Mouse (Mus musculus) left cerebral cortex, adult 11 months (tissue): ENCODE results near the gene Grxcr1.

Source experiments
- DNase-seq: peaks from one replicate; pipeline ENCODE4 v3.0.0; 2022; ENCODE audit warnings: low spot score

Grxcr1 gene

GRCm38 (mm10) chr5:68093085-68093484 is 61.5 kb downstream of the Grxcr1 start:
- no peak for DNase-seq

DNA sequence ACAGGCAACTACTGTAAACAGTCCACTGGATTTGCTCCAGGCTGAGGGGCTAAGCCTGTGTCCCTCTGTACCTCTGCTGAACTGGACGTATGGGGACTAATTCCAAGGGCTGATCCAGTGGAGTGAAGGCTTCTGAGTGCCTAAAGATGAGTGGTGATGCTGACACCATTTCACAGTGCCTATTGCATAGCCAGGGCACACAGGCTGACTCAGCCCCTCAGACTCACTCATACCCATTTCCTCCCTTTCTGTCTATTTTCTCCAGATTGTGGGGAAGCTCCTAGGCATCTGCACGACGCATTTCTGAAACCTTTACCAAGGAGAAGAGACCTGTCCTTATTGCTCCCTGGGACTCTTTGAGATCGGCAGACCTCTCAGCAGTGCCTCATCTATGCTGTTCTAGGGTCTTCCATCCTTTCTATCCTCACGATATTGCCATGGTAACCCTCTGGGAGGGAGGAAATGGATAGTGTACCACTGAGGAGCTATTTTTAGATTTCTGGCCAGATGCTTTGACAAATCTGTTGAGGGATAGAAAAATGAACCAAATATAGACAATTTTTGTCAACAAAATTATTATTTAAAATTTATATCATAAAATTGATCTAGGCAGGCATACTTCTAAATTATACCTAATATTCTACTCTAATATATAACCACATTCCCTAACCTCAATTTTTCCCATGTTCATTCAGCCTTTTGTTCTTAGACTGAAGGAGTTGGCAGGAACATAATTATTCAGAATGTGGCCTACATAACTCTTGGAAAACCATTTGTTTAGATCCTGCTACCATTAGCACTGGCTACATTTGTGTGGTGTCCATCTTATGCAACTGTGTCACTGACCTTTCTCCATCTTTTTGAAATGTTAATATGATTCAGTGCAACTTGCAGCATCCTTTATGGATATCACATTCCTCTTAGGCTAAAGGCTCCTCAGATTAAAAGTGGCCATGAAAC is 66.3 kb downstream of the Grxcr1 start:
- no peak for DNase-seq

DNA sequence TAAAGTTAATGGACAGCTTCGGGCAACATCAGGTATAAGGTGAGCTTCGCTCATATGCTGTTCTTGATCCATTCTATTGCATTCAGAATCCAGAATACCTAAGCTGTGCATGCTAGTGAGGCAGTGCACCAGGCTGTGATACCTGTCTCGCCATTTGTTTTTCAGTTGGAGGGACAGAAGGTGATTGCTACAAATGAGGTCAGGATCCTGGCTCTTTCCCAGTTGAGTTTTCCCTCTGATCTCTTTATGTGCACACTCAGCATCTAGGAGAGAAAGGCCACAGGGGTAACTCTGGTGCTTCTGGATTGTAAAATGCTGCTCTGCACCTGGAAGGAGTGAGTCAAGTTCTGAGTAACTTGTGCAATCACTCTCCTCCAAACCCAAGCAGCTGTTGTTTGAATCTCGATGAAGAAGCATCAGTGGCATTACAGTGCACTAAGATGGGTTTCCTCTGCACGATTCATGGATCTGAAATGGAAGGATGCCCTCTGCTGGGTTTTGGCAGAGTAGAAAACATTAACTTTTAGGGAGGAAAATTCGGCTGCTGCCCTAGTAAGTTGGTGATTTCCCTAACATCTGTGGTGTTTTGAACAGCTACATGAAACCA is 80.9 kb downstream of the Grxcr1 start:
- DNase-seq, result peak; percentile 22

DNA sequence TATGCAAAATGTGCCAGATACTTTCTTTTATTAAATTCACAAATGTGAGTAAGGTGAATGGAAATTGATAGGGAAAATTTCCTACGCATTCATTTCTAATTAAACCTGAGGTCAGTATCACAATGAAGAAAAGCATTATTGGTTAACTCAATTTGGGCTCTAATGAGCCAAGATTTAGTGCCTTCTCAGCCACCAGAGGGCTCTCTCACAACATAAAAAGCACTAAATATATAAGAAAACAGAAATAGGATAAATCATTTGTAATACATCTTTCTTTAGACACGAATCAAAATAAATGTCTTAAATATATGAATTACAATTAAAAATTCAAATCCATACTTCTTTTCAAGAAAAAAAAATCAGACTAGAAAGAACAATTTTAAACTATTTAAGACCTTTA is 89.2 kb downstream of the Grxcr1 start:
- no peak for DNase-seq

DNA sequence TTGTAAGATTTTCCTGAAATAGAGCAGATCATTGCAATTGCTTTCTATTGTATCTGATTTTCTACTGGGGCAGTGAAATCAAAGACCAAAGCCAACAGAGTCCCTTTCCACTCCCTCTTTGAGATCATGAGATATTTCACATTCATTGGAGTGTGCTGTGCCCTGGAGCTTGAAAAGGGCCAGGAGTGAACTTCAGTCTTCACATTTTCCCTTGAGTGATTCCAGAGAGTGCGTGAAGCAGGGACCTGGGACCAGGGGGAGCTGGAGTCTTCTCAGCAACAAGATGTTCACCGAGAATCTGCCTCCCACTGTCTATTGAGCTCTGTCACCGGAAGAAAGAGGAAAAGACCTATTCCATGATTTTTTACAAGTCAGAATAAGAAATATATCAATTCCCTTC is 91.2 kb downstream of the Grxcr1 start:
- no peak for DNase-seq

GRCm38 (mm10) chr5:68125478-68125877 is 93.8 kb downstream of the Grxcr1 start:
- no peak for DNase-seq

DNA sequence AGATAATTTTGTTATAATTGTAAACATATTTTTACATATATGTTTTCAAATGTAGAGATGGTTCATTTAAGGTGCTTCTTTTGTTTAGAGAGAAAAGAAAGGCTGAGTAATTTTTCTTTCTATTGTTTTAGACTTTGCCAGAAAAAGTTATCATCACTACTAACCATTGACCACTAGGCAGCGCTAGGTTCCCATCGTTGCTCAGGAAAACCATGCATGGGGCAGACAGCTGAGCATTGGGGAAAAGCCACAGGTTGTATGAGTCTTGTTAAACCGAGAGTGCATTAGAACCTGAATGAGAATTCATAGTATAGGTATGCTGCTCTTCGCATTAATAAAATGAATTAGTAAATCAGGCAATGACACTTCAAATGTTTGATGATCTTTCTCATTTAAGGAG is 96.8 kb downstream of the Grxcr1 start:
- peak; percentile 9 for DNase-seq

GRCm38 (mm10) chr5:68128821-68129608 is 97.4 kb downstream of the Grxcr1 start:
- DNase-seq, result no peak

- DNase-seq, result no peak
Measured at GRCm38 (mm10) chr5:68146818-68147217, 115.2 kb downstream of the Grxcr1 start.

DNA sequence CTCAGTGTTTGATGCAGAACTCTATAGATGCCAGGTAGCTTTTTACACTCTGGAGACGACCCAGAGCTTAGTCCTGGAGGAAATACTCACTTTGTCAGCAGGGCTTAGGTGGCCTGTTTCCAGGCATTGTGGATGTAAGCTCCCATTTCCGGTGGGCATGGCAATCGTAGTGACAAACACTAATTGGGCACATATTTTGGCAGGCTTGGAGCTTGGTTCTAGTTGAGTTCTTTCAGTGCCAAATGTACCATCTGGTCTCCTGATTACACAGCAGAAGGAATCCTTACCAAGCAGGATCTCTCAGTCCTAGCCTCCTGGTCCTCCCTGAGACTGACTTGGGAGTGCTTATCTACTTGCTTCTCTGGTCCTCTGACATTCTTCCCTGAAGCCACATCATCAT is 118.3 kb downstream of the Grxcr1 start:
- no peak for DNase-seq

DNA sequence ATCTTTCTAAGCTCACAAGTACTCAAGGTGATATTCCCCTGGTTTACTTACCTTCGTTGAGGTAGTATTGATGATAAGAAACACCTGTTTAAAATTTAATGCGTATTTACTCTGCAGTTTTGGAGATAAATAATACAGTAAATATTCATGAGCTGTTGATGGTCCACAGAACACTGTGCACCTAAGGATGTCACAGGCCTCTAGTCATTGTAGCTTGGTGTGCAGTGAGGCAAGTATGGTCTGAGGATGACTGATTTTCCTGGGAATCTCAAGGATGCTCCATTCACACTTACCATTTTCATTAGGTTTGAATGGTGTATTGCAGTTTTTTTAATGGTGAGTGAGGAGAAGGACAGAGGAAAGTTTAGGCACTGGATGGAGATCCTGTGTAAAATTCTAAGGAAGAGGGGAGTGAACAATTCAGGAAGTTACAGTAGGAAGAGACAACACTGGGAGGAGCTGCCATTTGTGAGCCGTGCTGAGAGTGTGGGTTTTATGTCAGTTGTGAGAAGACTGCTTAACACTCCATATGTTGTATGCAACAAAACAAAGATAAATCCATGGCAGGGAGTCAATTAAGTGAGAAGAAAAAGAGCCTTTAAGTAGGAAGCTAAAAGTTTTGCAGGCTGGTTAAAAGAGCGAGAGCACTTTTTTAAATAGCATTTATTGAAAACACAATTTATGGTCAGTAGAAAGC is 118.9 kb downstream of the Grxcr1 start:
- no peak for DNase-seq

DNA sequence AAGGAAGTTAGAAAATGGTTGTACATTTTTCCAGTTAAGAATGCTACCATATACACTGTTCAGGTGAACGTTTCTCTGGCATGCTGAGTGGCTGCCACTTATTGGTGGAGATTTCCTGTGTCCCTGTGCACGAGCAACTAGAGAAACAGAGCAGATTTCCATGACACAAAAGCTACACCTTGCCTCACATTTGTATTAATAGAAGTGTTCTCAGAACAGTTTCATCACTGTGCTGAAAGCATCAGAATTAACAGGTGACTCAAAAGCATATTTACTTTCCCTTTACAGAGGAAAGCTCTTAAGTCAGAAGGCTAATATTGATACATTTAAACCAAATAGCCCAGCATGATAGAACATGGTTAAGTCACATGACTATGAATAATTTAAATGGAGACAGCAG is 130.9 kb downstream of the Grxcr1 start:
- no peak for DNase-seq

DNA sequence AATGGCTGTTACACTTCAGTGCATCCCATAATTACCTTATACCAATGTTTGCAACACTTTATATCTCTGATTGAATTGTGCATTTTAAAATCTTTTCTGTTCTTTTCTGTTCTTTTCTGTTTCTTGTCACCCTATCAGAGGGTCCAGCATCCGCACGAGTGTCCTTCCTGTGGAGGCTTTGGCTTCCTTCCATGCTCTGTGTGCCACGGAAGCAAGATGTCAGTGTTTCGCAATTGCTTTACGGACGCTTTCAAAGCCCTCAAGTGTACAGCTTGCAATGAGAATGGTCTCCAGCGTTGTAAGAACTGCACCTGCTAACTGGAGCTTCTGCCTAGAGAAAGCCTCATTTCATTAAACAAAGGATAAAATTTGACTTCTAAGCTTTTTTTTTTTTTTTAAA is 134.3 kb downstream of the Grxcr1 start:
- DNase-seq, result no peak
